ENCODE assay signal across 29 mouse cellular contexts in genomic region chr16:62730291-62730690, GRCm38 (mm10). TPM values are rescaled to one million over a fixed set of nuclear protein-coding genes. Genes with fewer than 3 reads are reported as not detected.
A peak's percentile ranks its signal among the peaks of the same experiment; 100 is the strongest.
DNase-seq lines count a peak whose midpoint lies in the region; ATAC-seq and TF ChIP-seq lines count a peak whose summit lies in the region.
"Had no signal": no experiment of that assay in that cellular context is flagged by ENCODE, and none has a peak within 500 bp of the region (broad histone marks: within the 10 kb centered on the region; RNA-seq: fewer than 3 reads in every experiment).

No protein-coding gene starts in this region.

- DNase-seq in 3134 (ENCODE audit: extremely low read depth, insufficient read length, low spot score) (peak; percentile 26), 3T3-L1 (ENCODE audit: low read depth, low spot score) (peak; percentile 57), MN1 (ENCODE audit: low spot score) (no peak)
- DNase-seq in brain, embryonic 14.5 days (ENCODE audit: low read depth), result peak; percentile 47
- DNase-seq in left cerebral cortex, postnatal 10 days (ENCODE audit: extremely low spot score in 1 of 2, low spot score in 2 of 2), result no peak
- no peak for DNase-seq in gastrocnemius, postnatal 10 days
- DNase-seq: adrenal gland, postnatal 10 days; cerebellum, adult 11 months; cerebellum, postnatal 10 days; gastrocnemius, postnatal 14 days; heart, postnatal 36 days; kidney, adult 8-10 months; layer of hippocampus, adult 9-11 months; liver, embryonic 13.5 days; lung, adult 18-20 months; lung, postnatal 10 days; right cerebral cortex, postnatal 14 days; thymus, postnatal 4 days had no signal

- no peak overlapping the region for H3K4me3 ChIP-seq in midbrain, embryonic 16.5 days (ENCODE audit: low read depth, low read length)
- H3K4me3 ChIP-seq: embryonic facial prominence, embryonic 15.5 days; forebrain, embryonic 13.5 days; hindbrain, embryonic 12.5 days; limb, embryonic 10.5 days; limb, embryonic 15.5 days; liver, embryonic 13.5 days; neural tube, embryonic 13.5 days had no signal

- TF ChIP-seq CTCF in brain, embryonic 14.5 days (IDR thresholded peaks at IDR 0.05; ENCODE audit: borderline replicate concordance, extremely low read depth, insufficient read depth, insufficient read length), result no peak

- intact Hi-C loops in left cerebral cortex, postnatal 10 days (cut with DNase I), result no loop called here

- no peaks in the 10 kb centered on the region for H3K36me3 ChIP-seq in midbrain, embryonic 16.5 days (ENCODE audit: control insufficient read depth, insufficient read depth, low read length)
- H3K36me3 ChIP-seq: embryonic facial prominence, embryonic 15.5 days; limb, embryonic 10.5 days had no signal

- no peak overlapping the region for H3K4me2 ChIP-seq in midbrain, embryonic 16.5 days (ENCODE audit: low read length)
- H3K4me2 ChIP-seq: embryonic facial prominence, embryonic 15.5 days; forebrain, embryonic 13.5 days; heart, embryonic 11.5 days; hindbrain, embryonic 12.5 days; limb, embryonic 15.5 days; liver, embryonic 13.5 days; neural tube, embryonic 13.5 days had no signal

- no peak overlapping the region for H3K27ac ChIP-seq in midbrain, embryonic 16.5 days (ENCODE audit: low read length)
- H3K27ac ChIP-seq: embryonic facial prominence, embryonic 15.5 days; forebrain, embryonic 13.5 days; hindbrain, embryonic 12.5 days; kidney, postnatal 0 days; limb, embryonic 10.5 days; limb, embryonic 15.5 days; liver, embryonic 13.5 days; neural tube, embryonic 13.5 days had no signal

- ATAC-seq in midbrain, embryonic 16.5 days, result 0 out of 2 replicates have a peak, but pooled peaks have one; percentile 54
- ATAC-seq: CD4-positive, CD25-positive, alpha-beta regulatory T cell, adult 4 months; forebrain, embryonic 13.5 days; intestine, embryonic 16.5 days had no signal

- H3K27me3 ChIP-seq in midbrain, embryonic 16.5 days (ENCODE audit: control insufficient read depth, insufficient read depth, low read depth, low read length), result no peaks in the 10 kb centered on the region
- H3K27me3 ChIP-seq: embryonic facial prominence, embryonic 15.5 days; forebrain, embryonic 13.5 days; hindbrain, embryonic 12.5 days; limb, embryonic 15.5 days; liver, embryonic 13.5 days; neural tube, embryonic 13.5 days had no signal

- no peak overlapping the region for H3K9ac ChIP-seq in midbrain, embryonic 16.5 days (ENCODE audit: low read depth, low read length)
- H3K9ac ChIP-seq: embryonic facial prominence, embryonic 15.5 days; forebrain, embryonic 13.5 days; hindbrain, embryonic 12.5 days; limb, embryonic 15.5 days; liver, embryonic 13.5 days; neural tube, embryonic 13.5 days had no signal

- WGBS in midbrain, embryonic 16.5 days, result 43% methylated on average over 4 of the region's 4 CpGs

- TF ChIP-seq POLR2A in brain, embryonic 14.5 days (IDR thresholded peaks at IDR 0.05; ENCODE audit: borderline replicate concordance, extremely low read depth, insufficient read depth, insufficient read length, poor library complexity, severe bottlenecking), result no peak

- peaks cover 3% of the 10 kb centered on the region; the same call in 1 of the 2 replicates for H3K9me3 ChIP-seq in midbrain, embryonic 16.5 days (replicated peaks; ENCODE audit: control insufficient read depth, low read length, poor library complexity, severe bottlenecking)
- H3K9me3 ChIP-seq: limb, embryonic 10.5 days; limb, embryonic 15.5 days; liver, embryonic 13.5 days; neural tube, embryonic 13.5 days had no signal

- H3K4me1 ChIP-seq in midbrain, embryonic 16.5 days (ENCODE audit: control insufficient read depth, insufficient read depth, low read length), result no peaks in the 10 kb centered on the region
- H3K4me1 ChIP-seq: embryonic facial prominence, embryonic 15.5 days; forebrain, embryonic 13.5 days; hindbrain, embryonic 12.5 days; limb, embryonic 10.5 days; limb, embryonic 15.5 days; liver, embryonic 13.5 days; neural tube, embryonic 13.5 days had no signal

RNA-seq across cellular contexts. Expression of gene Nsun3, which starts 56.3 kb away (rescaled TPM):
- polyA plus RNA-seq in brain, embryonic 14.5 days (2012; rRNA removed), result 9.3 and 9.7 TPM in 2 replicates
- 10.0 and 11.7 TPM in 2 replicates for polyA plus RNA-seq in midbrain, embryonic 16.5 days (2015; fragmentation: Nextera tagmentation; extraction: Ambion mirVana)
- total RNA-seq in left cerebral cortex, postnatal 10 days (2021), result 10 to 100 TPM in 1 of 2 experiments, 1 to 10 TPM in 1; 9.9 to 16.0 TPM
- total RNA-seq in gastrocnemius, postnatal 10 days (2021), result 10 to 100 TPM in 1 of 2 experiments, 1 to 10 TPM in 1; 7.2 to 10.2 TPM

Comparison
In these comparisons a context has a peak if more than half of its experiments do, and no peak if none do; other contexts are left out.
1. DNase-seq: peak in 3134 (single experiment), 3T3-L1 (single experiment) and brain, embryonic 14.5 days (single experiment); none in left cerebral cortex, postnatal 10 days (0 of 2), gastrocnemius, postnatal 10 days (single experiment) and MN1 (single experiment).